Mouse (Mus musculus): ENCODE results near the gene Elmo2.

GRCm38 (mm10) chr2:165312381-165312780 is 13.9 kb downstream of the Elmo2 start:
- TF ChIP-seq CTCF (IDR thresholded peaks at IDR 0.05; ENCODE audit: insufficient read depth, low read length) (no peak), POLR2A (IDR thresholded peaks at IDR 0.05; ENCODE audit: borderline replicate concordance, extremely low read depth, low read depth, low read length) (no peak)

Data from lung, adult 2 months (tissue).